Mouse (Mus musculus) megakaryocyte, embryonic 14.5 days (primary cell): ENCODE data around the gene Kcnmb2.

ENCODE experiments used
- FLI1 ChIP-seq: IDR thresholded peaks from 2 replicates; pipeline ENCODE4 v1.6.1; 2012; ENCODE audit warnings: low read length, inconsistent platforms, mixed read lengths
- GATA1 ChIP-seq: IDR thresholded peaks from 3 replicates; pipeline ENCODE4 v1.6.1; 2012; ENCODE audit warnings: mixed read lengths, low read length, inconsistent platforms, borderline replicate concordance

DNA sequence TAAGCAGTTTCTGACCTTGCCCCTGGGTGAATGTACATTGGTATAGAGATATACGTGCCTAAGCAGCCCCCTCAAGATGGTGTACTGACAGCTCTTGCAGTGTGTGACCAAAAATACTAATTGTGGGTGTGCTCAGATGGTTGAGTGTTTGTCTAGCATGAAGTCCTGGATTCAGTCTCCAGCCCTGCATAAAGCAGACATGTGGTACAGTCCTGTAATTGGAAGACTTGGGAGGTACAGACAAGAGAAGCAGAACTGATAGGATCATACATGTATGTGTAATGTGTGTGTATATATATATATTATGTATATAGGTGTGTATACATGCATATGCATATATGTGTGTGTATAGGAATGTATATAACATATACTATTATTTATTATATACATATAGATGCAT, 32.4 kb downstream of the Kcnmb2 start:
- TF ChIP-seq GATA1, result no peak
- no peak for TF ChIP-seq FLI1
